Mouse (Mus musculus): ENCODE data around the gene Rras. TPM values are rescaled to one million over a fixed set of nuclear protein-coding genes. Genes with fewer than 3 reads are reported as not detected.

Gene Rras
- polyA plus RNA-seq, 1 experiment from 2014 or later = 10.1 TPM

DNA sequence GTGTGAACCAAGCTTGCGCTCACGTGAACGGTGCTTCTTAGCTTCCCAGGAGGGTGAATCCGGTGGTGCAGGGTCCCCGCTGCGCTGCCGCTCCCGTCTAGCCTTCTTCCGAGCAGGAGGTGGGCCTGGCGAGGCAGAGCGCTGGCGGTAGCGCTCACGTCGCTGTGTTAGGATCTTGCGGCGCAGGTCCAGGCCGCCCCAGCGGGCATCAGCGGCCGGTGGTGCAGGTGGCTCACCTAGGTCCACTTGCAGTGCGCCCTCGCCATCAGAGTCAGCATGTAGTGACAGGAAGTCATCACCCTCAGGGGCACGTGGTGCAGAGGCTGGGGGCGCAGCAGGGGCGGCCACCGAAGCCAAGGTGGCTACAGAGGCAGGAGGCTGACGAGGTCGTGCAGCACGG is 9.9 kb upstream of the Rras start:
- no peaks in the 10 kb centered on the region for H3K4me1 ChIP-seq (replicated peaks; ENCODE audit: control insufficient read depth, insufficient read depth, low read length)
- ATAC-seq = no peak
- H3K9me3 ChIP-seq (ENCODE audit: control insufficient read depth, low read length) = no peaks in the 10 kb centered on the region
- H3K4me3 ChIP-seq (replicated peaks; ENCODE audit: low read length) = no peak overlapping the region
- no peak overlapping the region for H3K9ac ChIP-seq (replicated peaks; ENCODE audit: low read depth, low read length)
- no peak overlapping the region for H3K4me2 ChIP-seq (ENCODE audit: low read length)
- WGBS = 95% methylated on average over 30 of the region's 30 CpGs
- H3K27ac ChIP-seq (ENCODE audit: low read length) = no peak overlapping the region
- no peaks in the 10 kb centered on the region for H3K27me3 ChIP-seq (replicated peaks; ENCODE audit: control insufficient read depth, insufficient read depth, low read length)
- peaks cover 57% of the 10 kb centered on the region for H3K36me3 ChIP-seq (ENCODE audit: control insufficient read depth, insufficient read depth)

- Histone ChIP-seq H3K4me1 (replicated peaks; ENCODE audit: control insufficient read depth, insufficient read depth, low read length) (no peaks in the 10 kb centered on the region; the same call in 1 of the 2 replicates), H3K4me3 (replicated peaks; ENCODE audit: low read length) (no peak overlapping the region), H3K4me2 (ENCODE audit: low read length) (no peak overlapping the region), H3K27ac (ENCODE audit: low read length) (no peak overlapping the region), H3K9ac (replicated peaks; ENCODE audit: low read depth, low read length) (no peak overlapping the region), H3K9me3 (ENCODE audit: control insufficient read depth, low read length) (no peaks in the 10 kb centered on the region), H3K27me3 (replicated peaks; ENCODE audit: control insufficient read depth, insufficient read depth, low read length) (no peaks in the 10 kb centered on the region), H3K36me3 (ENCODE audit: control insufficient read depth, insufficient read depth) (peaks cover 53% of the 10 kb centered on the region)
- no peak for ATAC-seq
- whole genome bisulfite sequencing = 94% methylated on average over 19 of the region's 19 CpGs
Observed at GRCm38 (mm10) chr7:45008411-45008810, 9.3 kb upstream of the Rras start.

DNA sequence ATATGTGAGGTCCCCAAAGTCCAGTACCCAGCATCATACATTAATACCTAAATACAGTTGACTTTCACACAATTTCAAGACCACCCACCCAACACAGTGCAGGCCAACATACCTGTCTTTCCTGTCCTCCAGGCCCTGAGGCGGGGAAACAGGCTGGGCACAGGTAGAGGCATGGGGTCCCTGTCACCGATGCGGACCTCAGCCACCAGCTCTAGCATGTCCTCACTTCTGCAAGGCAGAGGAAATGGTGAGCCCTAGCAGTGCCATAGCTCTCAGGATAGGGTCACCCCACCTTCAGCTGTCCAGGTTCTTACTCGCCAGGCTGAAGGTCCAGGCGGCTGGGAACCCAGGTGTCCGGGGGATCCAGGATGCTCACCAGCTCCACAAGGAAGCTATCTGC is 5.8 kb upstream of the Rras start:
- peaks cover 29% of the 10 kb centered on the region for H3K36me3 ChIP-seq (ENCODE audit: control insufficient read depth, insufficient read depth)
- no peak overlapping the region for H3K4me3 ChIP-seq (replicated peaks; ENCODE audit: low read length)
- ATAC-seq = no peak
- no peak overlapping the region for H3K27ac ChIP-seq (ENCODE audit: low read length)
- peaks cover 18% of the 10 kb centered on the region for H3K4me1 ChIP-seq (replicated peaks; ENCODE audit: control insufficient read depth, insufficient read depth, low read length)
- no peaks in the 10 kb centered on the region for H3K27me3 ChIP-seq (replicated peaks; ENCODE audit: control insufficient read depth, insufficient read depth, low read length)
- no peak overlapping the region for H3K4me2 ChIP-seq (ENCODE audit: low read length)
- 98% methylated on average over 6 of the region's 6 CpGs for WGBS
- no peak overlapping the region for H3K9ac ChIP-seq (replicated peaks; ENCODE audit: low read depth, low read length)
- no peaks in the 10 kb centered on the region for H3K9me3 ChIP-seq (ENCODE audit: control insufficient read depth, low read length)

GRCm38 (mm10) chr7:45012824-45013223 is 4.9 kb upstream of the Rras start:
- peaks cover 26% of the 10 kb centered on the region for H3K4me1 ChIP-seq (replicated peaks; ENCODE audit: control insufficient read depth, insufficient read depth, low read length)
- no peaks in the 10 kb centered on the region for H3K9me3 ChIP-seq (ENCODE audit: control insufficient read depth, low read length)
- H3K36me3 ChIP-seq (ENCODE audit: control insufficient read depth, insufficient read depth) = peaks cover 21% of the 10 kb centered on the region
- H3K4me2 ChIP-seq (ENCODE audit: low read length) = no peak overlapping the region
- H3K4me3 ChIP-seq (replicated peaks; ENCODE audit: low read length) = no peak overlapping the region
- 0 out of 2 replicates have a peak, but pooled peaks cover 2% of the 10 kb centered on the region for H3K27me3 ChIP-seq (replicated peaks; ENCODE audit: control insufficient read depth, insufficient read depth, low read length)
- WGBS = 88% methylated on average over 4 of the region's 4 CpGs
- H3K27ac ChIP-seq (ENCODE audit: low read length) = no peak overlapping the region
- no peak overlapping the region for H3K9ac ChIP-seq (replicated peaks; ENCODE audit: low read depth, low read length)
- ATAC-seq = no peak

DNA sequence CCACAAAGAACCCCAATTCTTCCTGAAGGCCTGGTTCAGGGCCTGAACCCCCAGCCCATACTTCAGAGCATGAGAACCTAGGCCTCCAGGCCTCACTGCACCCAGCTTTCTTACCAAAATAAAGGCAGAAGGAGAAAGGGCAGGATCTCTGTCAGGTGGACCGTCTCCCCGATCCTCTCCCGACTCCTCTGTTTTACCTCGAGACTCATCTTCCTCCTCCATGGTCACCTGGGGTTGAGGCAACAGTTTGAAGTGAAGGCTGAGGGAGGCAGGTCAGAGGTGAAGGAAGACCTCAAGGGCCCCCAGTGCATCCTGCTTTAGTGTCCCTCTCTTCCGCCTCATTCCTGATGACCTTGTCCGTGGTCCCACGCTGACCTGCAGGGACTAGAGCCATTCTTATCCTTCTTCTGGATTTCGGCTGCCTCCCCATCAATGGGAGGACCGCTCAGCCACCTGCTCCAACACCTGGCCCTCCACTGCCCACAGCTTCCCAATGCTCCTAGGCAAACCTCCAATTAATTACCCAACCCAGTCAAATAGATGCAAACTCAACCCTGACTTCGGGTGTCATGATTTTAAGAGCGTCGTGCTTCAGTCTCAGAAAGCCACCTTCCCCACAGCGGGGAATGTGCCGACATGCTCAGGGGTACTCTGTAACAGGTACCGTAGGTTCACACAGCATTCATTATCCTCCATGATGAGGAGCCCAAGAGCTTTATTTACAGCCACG is 4.2 kb upstream of the Rras start:
- 93% methylated on average over 16 of the region's 16 CpGs for WGBS
- H3K36me3 ChIP-seq (ENCODE audit: control insufficient read depth, insufficient read depth) = peaks cover 17% of the 10 kb centered on the region
- no peak overlapping the region for H3K27ac ChIP-seq (ENCODE audit: low read length)
- no peak overlapping the region for H3K4me3 ChIP-seq (replicated peaks; ENCODE audit: low read length)
- H3K4me1 ChIP-seq (replicated peaks; ENCODE audit: control insufficient read depth, insufficient read depth, low read length) = peaks cover 29% of the 10 kb centered on the region
- no peak overlapping the region for H3K9ac ChIP-seq (replicated peaks; ENCODE audit: low read depth, low read length)
- ATAC-seq = no peak
- no peaks in the 10 kb centered on the region for H3K9me3 ChIP-seq (ENCODE audit: control insufficient read depth, low read length)
- H3K27me3 ChIP-seq (replicated peaks; ENCODE audit: control insufficient read depth, insufficient read depth, low read length) = 0 out of 2 replicates have a peak, but pooled peaks cover 4% of the 10 kb centered on the region
- no peak overlapping the region for H3K4me2 ChIP-seq (ENCODE audit: low read length)

DNA sequence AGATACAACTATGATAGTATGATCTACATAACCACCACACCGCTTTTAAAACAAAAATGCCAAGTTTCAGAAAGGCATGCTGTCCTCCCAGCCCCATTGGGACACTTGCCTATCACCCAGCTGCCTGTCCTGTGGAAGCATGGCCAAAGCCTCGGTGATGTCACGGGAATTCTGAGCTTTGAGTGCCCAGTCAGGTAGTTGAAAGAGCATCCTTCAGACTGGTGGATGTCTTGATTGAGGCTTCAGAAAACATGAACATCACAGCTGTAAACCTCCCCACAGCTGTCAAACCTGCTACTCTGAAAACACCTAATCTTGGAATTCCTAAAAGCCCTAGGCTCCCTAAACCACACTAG is 3.7 kb upstream of the Rras start:
- no peaks in the 10 kb centered on the region for H3K9me3 ChIP-seq (ENCODE audit: control insufficient read depth, low read length)
- ATAC-seq = no peak
- H3K27me3 ChIP-seq (replicated peaks; ENCODE audit: control insufficient read depth, insufficient read depth, low read length) = 0 out of 2 replicates have a peak, but pooled peaks cover 5% of the 10 kb centered on the region
- H3K27ac ChIP-seq (ENCODE audit: low read length) = no peak overlapping the region
- no peak overlapping the region for H3K4me3 ChIP-seq (replicated peaks; ENCODE audit: low read length)
- WGBS = 96% methylated on average over 3 of the region's 3 CpGs
- H3K4me2 ChIP-seq (ENCODE audit: low read length) = no peak overlapping the region
- H3K9ac ChIP-seq (replicated peaks; ENCODE audit: low read depth, low read length) = no peak overlapping the region
- H3K36me3 ChIP-seq (ENCODE audit: control insufficient read depth, insufficient read depth) = peaks cover 16% of the 10 kb centered on the region
- H3K4me1 ChIP-seq (replicated peaks; ENCODE audit: control insufficient read depth, insufficient read depth, low read length) = peaks cover 29% of the 10 kb centered on the region

- Histone ChIP-seq H3K36me3 (ENCODE audit: control insufficient read depth, insufficient read depth) (peaks cover 16% of the 10 kb centered on the region), H3K27ac (ENCODE audit: low read length) (peak overlapping the region; percentile 79), H3K4me3 (replicated peaks; ENCODE audit: low read length) (peak overlapping the region; percentile 98), H3K9ac (replicated peaks; ENCODE audit: low read depth, low read length) (peak overlapping the region; percentile 96), H3K27me3 (replicated peaks; ENCODE audit: control insufficient read depth, insufficient read depth, low read length) (0 out of 2 replicates have a peak, but pooled peaks cover 6% of the 10 kb centered on the region), H3K4me1 (replicated peaks; ENCODE audit: control insufficient read depth, insufficient read depth, low read length) (peaks cover 29% of the 10 kb centered on the region), H3K9me3 (ENCODE audit: control insufficient read depth, low read length) (no peaks in the 10 kb centered on the region), H3K4me2 (ENCODE audit: low read length) (peak overlapping the region; percentile 90)
- WGBS = 2% methylated on average over 20 of the region's 20 CpGs
- no peak for ATAC-seq
Observed at GRCm38 (mm10) chr7:45015344-45015956, 2.3 kb upstream of the Rras start.

GRCm38 (mm10) chr7:45015957-45016612 is 1.7 kb upstream of the Rras start, which contains the start of gene Scaf1:
Gene Scaf1, minus strand, starts transcription at chr7:45016363.
- H3K27ac ChIP-seq (ENCODE audit: low read length) = peak within 1 kb of the TSS; percentile 79
- peaks cover 16% of the 10 kb centered on the region for H3K36me3 ChIP-seq (ENCODE audit: control insufficient read depth, insufficient read depth)
- peak within 1 kb of the TSS; percentile 96 for H3K9ac ChIP-seq (replicated peaks; ENCODE audit: low read depth, low read length)
- H3K4me3 ChIP-seq (replicated peaks; ENCODE audit: low read length) = peak within 1 kb of the TSS; percentile 98
- 0 out of 2 replicates have a peak, but pooled peaks cover 6% of the 10 kb centered on the region for H3K27me3 ChIP-seq (replicated peaks; ENCODE audit: control insufficient read depth, insufficient read depth, low read length)
- no peaks in the 10 kb centered on the region for H3K9me3 ChIP-seq (ENCODE audit: control insufficient read depth, low read length)
- peak; percentile 95 for ATAC-seq
- WGBS = under 1% methylated on average over 69 of the region's 69 CpGs
- H3K4me1 ChIP-seq (replicated peaks; ENCODE audit: control insufficient read depth, insufficient read depth, low read length) = peaks cover 29% of the 10 kb centered on the region
- peak within 1 kb of the TSS; percentile 90 for H3K4me2 ChIP-seq (ENCODE audit: low read length)

GRCm38 (mm10) chr7:45016761-45017160 is 1.0 kb upstream of the Rras start:
- 5% methylated on average over 4 of the region's 4 CpGs for WGBS
- H3K4me1 ChIP-seq (replicated peaks; ENCODE audit: control insufficient read depth, insufficient read depth, low read length) = peaks cover 29% of the 10 kb centered on the region
- no peak for ATAC-seq

More at GRCm38 (mm10) chr7:45016761-45017160, 1.0 kb upstream of the Rras start:
- Histone ChIP-seq H3K4me3 (replicated peaks; ENCODE audit: low read length) (peak overlapping the region; percentile 98), H3K27ac (ENCODE audit: low read length) (peak overlapping the region; percentile 79), H3K36me3 (ENCODE audit: control insufficient read depth, insufficient read depth) (peaks cover 10% of the 10 kb centered on the region), H3K9ac (replicated peaks; ENCODE audit: low read depth, low read length) (peak overlapping the region; percentile 45), H3K27me3 (replicated peaks; ENCODE audit: control insufficient read depth, insufficient read depth, low read length) (0 out of 2 replicates have a peak, but pooled peaks cover 6% of the 10 kb centered on the region), H3K4me2 (ENCODE audit: low read length) (peak overlapping the region; percentile 74), H3K9me3 (ENCODE audit: control insufficient read depth, low read length) (no peaks in the 10 kb centered on the region)
